Mouse (Mus musculus) MEL (cell line): ENCODE data around the gene Mapkbp1. TPM values are rescaled to one million over a fixed set of nuclear protein-coding genes. Genes with fewer than 3 reads are reported as not detected.
A peak's percentile ranks its signal among the peaks of the same experiment; 100 is the strongest.

Source experiments
- DNase-seq: peaks from one replicate; pipeline ENCODE4 v3.0.0; 2011; ENCODE audit warnings: low read depth, low spot score
- H3K27ac ChIP-seq: 2 replicates; pipeline ENCODE4 v1.5.1; 2012; ENCODE audit warnings: low read depth, mild to moderate bottlenecking, control low read depth, low read length, moderate library complexity; ENCODE audit not compliant: control insufficient read depth
- H3K27me3 ChIP-seq, 2 experiments: fragments of 150-350 bp in 1 of 2; sonication (generic) in 1 of 2; 2 replicates each; pipeline ENCODE4 v1.6.1; 2012; ENCODE audit warnings: low read length in 2 of 2, mild to moderate bottlenecking in 2 of 2, improper control_type of control experiment in 1 of 2, moderate library complexity in 1 of 2; ENCODE audit not compliant: insufficient read depth in 2 of 2, control insufficient read depth in 1 of 2
- H3K36me3 ChIP-seq, 2 experiments: 2 replicates each; pipeline ENCODE4 v1.6.1; 2012 to 2014; ENCODE audit warnings: low read length in 2 of 2, improper control_type of control experiment in 1 of 2, inconsistent platforms in 1 of 2, mild to moderate bottlenecking in 1 of 2; ENCODE audit not compliant: insufficient read depth in 2 of 2, control insufficient read depth in 1 of 2
- H3K4me1 ChIP-seq, 2 experiments: fragments of 150-350 bp in 1 of 2; sonication (generic) in 1 of 2; 2 replicates each; pipeline ENCODE4 v1.6.1; 2012; ENCODE audit warnings: low read length in 2 of 2, improper control_type of control experiment in 1 of 2, mild to moderate bottlenecking in 1 of 2; ENCODE audit not compliant: insufficient read depth in 2 of 2, control insufficient read depth in 1 of 2
- H3K4me3 ChIP-seq, 2 experiments: fragments of 150-350 bp in 1 of 2; sonication (generic) in 1 of 2; 2 replicates each; pipeline ENCODE4 v1.5.1; 2012; ENCODE audit warnings: low read depth in 2 of 2, low read length in 2 of 2, mild to moderate bottlenecking in 2 of 2, moderate library complexity in 2 of 2, control low read depth in 1 of 2, improper control_type of control experiment in 1 of 2; ENCODE audit not compliant: control insufficient read depth in 1 of 2, insufficient read depth in 1 of 2
- H3K79me2 ChIP-seq: 2 replicates; pipeline ENCODE4 v1.6.1; 2012; ENCODE audit warnings: mild to moderate bottlenecking, low read length, moderate library complexity; ENCODE audit not compliant: control insufficient read depth, poor library complexity, insufficient read depth
- H3K9ac ChIP-seq: 2 replicates; pipeline ENCODE4 v1.6.1; 2012; ENCODE audit warnings: low read depth, mild to moderate bottlenecking, control low read depth, low read length, moderate library complexity; ENCODE audit not compliant: control insufficient read depth, poor library complexity, severe bottlenecking
- H3K9me3 ChIP-seq: fragments of 150-350 bp; sonication (generic); replicated peaks from 2 replicates; pipeline ENCODE4 v1.6.1; 2012; ENCODE audit warnings: mild to moderate bottlenecking, low read length, improper control_type of control experiment, moderate library complexity; ENCODE audit not compliant: insufficient read depth
- CHD2 ChIP-seq: IDR thresholded peaks from 2 replicates; pipeline ENCODE4 v1.6.1; 2011; ENCODE audit warnings: low read length, improper control_type of control experiment
- CTCF ChIP-seq, 3 experiments: IDR thresholded peaks in 2 of 3; conservative IDR thresholded peaks in 1 of 3; 2 replicates each; pipeline ENCODE4 v1.5.1; 2011 to 2012; ENCODE audit warnings: low read length in 3 of 3, low read depth in 2 of 3, mild to moderate bottlenecking in 2 of 3, improper control_type of control experiment in 1 of 3, inconsistent platforms in 1 of 3, mixed read lengths in 1 of 3, moderate library complexity in 1 of 3; ENCODE audit not compliant: control insufficient read depth in 1 of 3, insufficient read depth in 1 of 3, poor library complexity in 1 of 3, severe bottlenecking in 1 of 3
- ELF1 ChIP-seq: IDR thresholded peaks from 2 replicates; pipeline ENCODE4 v1.6.1; 2014; ENCODE audit warnings: low read depth, mild to moderate bottlenecking, inconsistent platforms, low read length, improper control_type of control experiment, moderate library complexity
- EP300 ChIP-seq, 2 experiments: IDR thresholded peaks; 2 replicates each; pipeline ENCODE4 v1.6.1; 2011; ENCODE audit warnings: improper control_type of control experiment in 2 of 2, low read length in 2 of 2, low read depth in 1 of 2, mild to moderate bottlenecking in 1 of 2
- GATA1 ChIP-seq: IDR thresholded peaks from 2 replicates; pipeline ENCODE4 v1.6.1; 2011; ENCODE audit warnings: low read depth, low read length, improper control_type of control experiment
- MAFK ChIP-seq: IDR thresholded peaks from 2 replicates; pipeline ENCODE4 v1.6.1; 2011; ENCODE audit warnings: low read depth, mild to moderate bottlenecking, low read length, improper control_type of control experiment, borderline replicate concordance
- MAX ChIP-seq: IDR thresholded peaks from 2 replicates; pipeline ENCODE4 v1.6.1; 2011; ENCODE audit warnings: low read length, improper control_type of control experiment
- MAZ ChIP-seq: IDR thresholded peaks from 2 replicates; pipeline ENCODE4 v1.6.1; 2012; ENCODE audit warnings: low read depth, mild to moderate bottlenecking, inconsistent platforms, low read length, improper control_type of control experiment
- MEF2A ChIP-seq: IDR thresholded peaks from 2 replicates; pipeline ENCODE4 v1.6.1; 2014; ENCODE audit warnings: low read depth, mild to moderate bottlenecking, inconsistent platforms, low read length, improper control_type of control experiment; ENCODE audit not compliant: poor library complexity, insufficient replicate concordance, severe bottlenecking; ENCODE audit errors: extremely low read depth
- MXI1 ChIP-seq: IDR thresholded peaks from 2 replicates; pipeline ENCODE4 v1.6.1; 2011; ENCODE audit warnings: mild to moderate bottlenecking, low read depth, low read length, improper control_type of control experiment
- MYB ChIP-seq: IDR thresholded peaks from 2 replicates; pipeline ENCODE4 v1.6.1; 2011; ENCODE audit warnings: mild to moderate bottlenecking, low read depth, low read length, improper control_type of control experiment
- MYC ChIP-seq: IDR thresholded peaks from 2 replicates; pipeline ENCODE4 v1.6.1; 2011; ENCODE audit warnings: low read depth, mild to moderate bottlenecking, low read length, improper control_type of control experiment, moderate library complexity
- NELFE ChIP-seq: IDR thresholded peaks from 2 replicates; pipeline ENCODE4 v1.6.1; 2011; ENCODE audit warnings: low read depth, low read length, improper control_type of control experiment
- POLR2AphosphoS2 ChIP-seq: IDR thresholded peaks from 2 replicates; pipeline ENCODE4 v1.6.1; 2011; ENCODE audit warnings: low read length, improper control_type of control experiment
- POLR2AphosphoS5 ChIP-seq: IDR thresholded peaks from 2 replicates; pipeline ENCODE4 v1.6.1; 2012; ENCODE audit warnings: low read depth, borderline replicate concordance, mild to moderate bottlenecking, inconsistent platforms, low read length, moderate library complexity, mixed read lengths
- RAD21 ChIP-seq: IDR thresholded peaks from 2 replicates; pipeline ENCODE4 v1.6.1; 2011; ENCODE audit warnings: mild to moderate bottlenecking, low read depth, low read length, improper control_type of control experiment
- SIN3A ChIP-seq: IDR thresholded peaks from 2 replicates; pipeline ENCODE4 v1.6.1; 2012; ENCODE audit warnings: low read length, improper control_type of control experiment, inconsistent platforms
- SMC3 ChIP-seq: IDR thresholded peaks from 2 replicates; pipeline ENCODE4 v1.6.1; 2011; ENCODE audit warnings: low read depth, low read length, improper control_type of control experiment
- TAL1 ChIP-seq: IDR thresholded peaks from 2 replicates; pipeline ENCODE4 v1.6.1; 2012; ENCODE audit warnings: mild to moderate bottlenecking, inconsistent platforms, low read length, moderate library complexity, mixed read lengths
- TCF12 ChIP-seq: IDR thresholded peaks from 2 replicates; pipeline ENCODE4 v1.6.1; 2014; ENCODE audit warnings: low read depth, mild to moderate bottlenecking, inconsistent platforms, low read length, improper control_type of control experiment, moderate library complexity
- UBTF ChIP-seq: IDR thresholded peaks from 2 replicates; pipeline ENCODE4 v1.6.1; 2012; ENCODE audit warnings: low read depth, mild to moderate bottlenecking, inconsistent platforms, low read length, improper control_type of control experiment, moderate library complexity, borderline replicate concordance; ENCODE audit not compliant: insufficient read depth
- USF2 ChIP-seq, 2 experiments: IDR thresholded peaks; 2 replicates each; pipeline ENCODE4 v1.6.1; 2011 to 2012; ENCODE audit warnings: improper control_type of control experiment in 2 of 2, low read length in 2 of 2, borderline replicate concordance in 1 of 2, inconsistent platforms in 1 of 2, low read depth in 1 of 2, mild to moderate bottlenecking in 1 of 2; ENCODE audit not compliant: insufficient read depth in 1 of 2
- ZC3H11A ChIP-seq: IDR thresholded peaks from 2 replicates; pipeline ENCODE4 v1.6.1; 2012; ENCODE audit warnings: low read depth, mild to moderate bottlenecking, inconsistent platforms, low read length, improper control_type of control experiment
- ZKSCAN1 ChIP-seq: IDR thresholded peaks from 2 replicates; pipeline ENCODE4 v1.6.1; 2012; ENCODE audit warnings: low read depth, mild to moderate bottlenecking, inconsistent platforms, low read length, improper control_type of control experiment, moderate library complexity
- ZMIZ1 ChIP-seq: IDR thresholded peaks from 2 replicates; pipeline ENCODE4 v1.6.1; 2012; ENCODE audit warnings: low read depth, mild to moderate bottlenecking, inconsistent platforms, low read length, improper control_type of control experiment, moderate library complexity
- ZNF384 ChIP-seq: IDR thresholded peaks from 2 replicates; pipeline ENCODE4 v1.6.1; 2012; ENCODE audit warnings: low read depth, mild to moderate bottlenecking, inconsistent platforms, low read length, improper control_type of control experiment
- polyA plus RNA-seq, 2 experiments: library from polyadenylated mRNA; stranded (reverse) in 1 of 2; unstranded in 1 of 2; fragments of >175 nt in 1 of 2; fragments of >200 nt in 1 of 2; gene quantifications; 2 replicates each; pipeline versions ENCODE4 v1.2.1 to v1.2.4; 2012; ENCODE audit warnings: low replicate concordance in 2 of 2, low read depth in 1 of 2; ENCODE audit not compliant: insufficient read length in 2 of 2, insufficient read depth in 1 of 2, missing spikeins in 1 of 2
- total RNA-seq: library from RNA; depleted of rRNA; stranded (reverse); fragments of 300-350 nt; gene quantifications from 2 replicates; pipeline ENCODE4 v1.2.3, GENCODE M21; 2012

The Mapkbp1 gene
- total and polyA plus RNA-seq, 3 experiments, result 2.5 to 4.9 TPM; not detected in 1

DNA sequence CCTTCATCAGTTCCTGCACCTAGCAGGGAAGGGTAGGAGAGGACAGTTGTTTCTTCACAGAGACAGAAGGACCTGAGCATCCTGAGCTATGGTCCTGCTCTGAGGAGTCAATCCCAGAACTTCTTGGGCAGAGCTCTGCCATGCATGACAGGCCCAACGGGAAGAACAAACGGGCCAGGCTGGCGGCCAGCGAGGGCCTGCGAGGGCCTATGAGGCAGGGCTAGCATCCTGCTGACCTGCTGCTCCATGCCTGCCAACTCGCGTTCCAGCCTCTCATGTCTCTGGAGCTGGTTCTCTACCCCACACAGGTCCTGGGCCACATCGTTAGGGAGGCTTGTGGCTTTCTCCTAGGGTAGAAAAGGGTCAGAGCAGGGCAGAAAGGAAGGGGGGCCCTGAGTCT is 89.7 kb downstream of the Mapkbp1 start:
- no peak overlapping the region for H3K4me3 ChIP-seq
- H3K4me1 ChIP-seq, result no peaks in the 10 kb centered on the region
- no peaks in the 10 kb centered on the region for H3K79me2 ChIP-seq
- no peak for DNase-seq
- no peak overlapping the region for H3K9ac ChIP-seq
- H3K9me3 ChIP-seq, result no peaks in the 10 kb centered on the region
- TF ChIP-seq MEF2A, result no peak
- TF ChIP-seq POLR2AphosphoS2, result no peak
- no peak for TF ChIP-seq TCF12
- no peak for TF ChIP-seq TAL1
- no peak for TF ChIP-seq ZKSCAN1
- no peak for TF ChIP-seq CHD2
- H3K27me3 ChIP-seq, result peaks cover 0 to 2% of the 10 kb centered on the region in 2 experiments; a peak in 1 of 4 replicates
- no peaks in the 10 kb centered on the region for H3K36me3 ChIP-seq
- H3K27ac ChIP-seq, result no peak overlapping the region

DNA sequence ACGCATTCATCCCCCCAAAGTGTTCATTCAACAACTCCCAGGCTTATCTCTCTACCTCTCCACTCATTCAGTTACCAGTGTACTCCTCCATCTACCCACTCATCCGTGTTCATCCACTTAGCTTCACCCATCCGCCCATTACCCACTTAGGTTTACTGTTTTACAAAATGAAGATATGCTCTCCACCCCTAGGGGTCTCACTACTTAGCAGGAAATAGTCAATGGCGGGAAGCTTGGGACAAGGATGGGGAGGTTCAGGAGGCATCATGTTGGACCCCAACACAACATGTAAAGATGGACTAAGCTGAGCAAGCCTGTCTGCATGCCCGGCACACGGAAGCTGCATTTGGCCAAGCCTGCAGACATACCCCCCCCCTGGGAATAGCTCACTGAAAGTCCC is 92.1 kb downstream of the Mapkbp1 start:
- Histone ChIP-seq H3K4me1 (no peaks in the 10 kb centered on the region), H3K9me3 (no peaks in the 10 kb centered on the region), H3K79me2 (no peaks in the 10 kb centered on the region), H3K27ac (no peak overlapping the region), H3K36me3 (no peaks in the 10 kb centered on the region), H3K27me3 (no peaks in the 10 kb centered on the region; a peak in 1 of 4 replicates), H3K4me3 (no peak overlapping the region), H3K9ac (no peak overlapping the region)
- TF ChIP-seq SMC3, result peak; percentile 11; the same call in 1 of the 2 replicates
- no peak for TF ChIP-seq ZMIZ1
- peak; percentile 9 to 49 (median 23); a peak in 3 of 6 replicates for TF ChIP-seq CTCF (IDR thresholded peaks at IDR 0.05 in 2 of 3, conservative IDR thresholded peaks at IDR 0.05 in 1 of 3; ENCODE audit: control insufficient read depth in 1 of 3, insufficient read depth in 1 of 3, low read depth in 2 of 3, low read length in 3 of 3, poor library complexity in 1 of 3, severe bottlenecking in 1 of 3)
- TF ChIP-seq UBTF, result no peak
- peak; percentile 31 for DNase-seq

DNA sequence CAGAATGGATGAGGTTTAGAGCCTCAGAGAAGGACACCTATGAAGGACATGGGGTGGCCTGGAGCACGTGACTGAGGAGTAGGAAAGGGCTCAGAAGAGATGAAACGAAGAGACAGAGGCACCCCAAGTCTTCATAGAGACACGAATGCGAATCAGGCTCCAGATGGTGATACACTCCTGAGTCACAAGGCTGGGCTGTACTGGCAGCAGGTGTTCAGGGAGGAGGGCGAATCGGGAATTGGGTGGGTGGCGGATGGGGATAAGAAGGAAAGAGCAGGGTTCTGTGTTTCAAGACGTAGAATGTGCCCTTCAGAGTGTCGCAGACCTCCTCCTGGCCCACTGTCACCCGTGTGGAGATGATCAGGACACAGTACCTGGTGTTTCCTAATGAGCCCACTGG is 92.7 kb downstream of the Mapkbp1 start:
- TF ChIP-seq MAFK (no peak), GATA1 (no peak), MYB (no peak), MAZ (no peak), MAX (no peak), NELFE (no peak), CHD2 (no peak), SIN3A (no peak), UBTF (no peak), POLR2AphosphoS5 (no peak), POLR2AphosphoS2 (no peak), MYC (no peak), USF2 (IDR thresholded peaks at IDR 0.05; ENCODE audit: borderline replicate concordance in 1 of 2, insufficient read depth in 1 of 2, low read depth in 1 of 2, low read length in 2 of 2) (no peak), ZC3H11A (no peak), ELF1 (no peak), EP300 (IDR thresholded peaks at IDR 0.05; ENCODE audit: low read depth in 1 of 2, low read length in 2 of 2) (no peak), MXI1 (no peak), RAD21 (no peak), ZNF384 (no peak)

More for the DNA sequence above, 92.7 kb downstream of the Mapkbp1 start:
- no peaks in the 10 kb centered on the region for H3K9me3 ChIP-seq
- no peak overlapping the region for H3K27ac ChIP-seq
- no peak overlapping the region for H3K9ac ChIP-seq
- DNase-seq, result no peak
- H3K36me3 ChIP-seq, result no peaks in the 10 kb centered on the region
- H3K4me3 ChIP-seq, result no peak overlapping the region
- no peaks in the 10 kb centered on the region for H3K4me1 ChIP-seq
- H3K79me2 ChIP-seq, result no peaks in the 10 kb centered on the region
- no peaks in the 10 kb centered on the region; a peak in 1 of 4 replicates for H3K27me3 ChIP-seq
